Mouse (Mus musculus) G1E (cell line): ENCODE results near the gene Nthl1.

Experiments
- CTCF ChIP-seq: IDR thresholded peaks from 2 replicates; pipeline ENCODE4 v1.5.1; 2012; ENCODE audit warnings: low read depth, low read length, inconsistent platforms, mixed read lengths
- GATA1 ChIP-seq: IDR thresholded peaks from 2 replicates; pipeline ENCODE4 v1.6.1; 2012; ENCODE audit warnings: borderline replicate concordance, low read length, inconsistent platforms, mixed read lengths
- GATA2 ChIP-seq: IDR thresholded peaks from 2 replicates; pipeline ENCODE4 v1.6.1; 2012; ENCODE audit warnings: low read depth, low read length, inconsistent platforms, borderline replicate concordance
- POLR2AphosphoS5 ChIP-seq: IDR thresholded peaks from 2 replicates; pipeline ENCODE4 v1.6.1; 2012; ENCODE audit warnings: low read depth, low read length, inconsistent platforms; ENCODE audit not compliant: insufficient replicate concordance
- TAL1 ChIP-seq: conservative IDR thresholded peaks from 2 replicates; pipeline ENCODE4 v1.6.1; 2012; ENCODE audit warnings: low read depth, low read length, inconsistent platforms, mixed read lengths

GRCm38 (mm10) chr17:24676187-24676586 lies 43.7 kb downstream of the Nthl1 start:
- TF ChIP-seq CTCF (peak; percentile 48; the same call in 1 of the 2 replicates), GATA1 (no peak), POLR2AphosphoS5 (no peak), TAL1 (no peak), GATA2 (no peak)
